Mouse (Mus musculus): ENCODE results near the gene Plekha7. TPM values are rescaled to one million over a fixed set of nuclear protein-coding genes. Genes with fewer than 3 reads are reported as not detected.

The Plekha7 gene
- polyA plus RNA-seq, 1 experiment from 2014 or later, result 25.7 TPM

- peaks cover 86% of the 10 kb centered on the region for H3K4me1 ChIP-seq (ENCODE audit: control insufficient read depth, insufficient read depth, low read length)
- no peaks in the 10 kb centered on the region for H3K27me3 ChIP-seq (ENCODE audit: control insufficient read depth, insufficient read depth, low read length)
- peak overlapping the region; percentile 22; the same call in 1 of the 2 replicates for H3K27ac ChIP-seq (ENCODE audit: low read depth, low read length)
- ATAC-seq (replicated peaks; ENCODE audit: insufficient number of reproducible peaks, low FRiP score, low TSS enrichment), result no peak
- H3K36me3 ChIP-seq (ENCODE audit: control insufficient read depth, insufficient read depth, low read length), result peaks cover 6% of the 10 kb centered on the region; the same call in 1 of the 2 replicates
- no peaks in the 10 kb centered on the region for H3K9me3 ChIP-seq (replicated peaks; ENCODE audit: control insufficient read depth, low read length)
- no peak overlapping the region for H3K4me2 ChIP-seq
- 50% methylated on average over 3 of the region's 3 CpGs for WGBS (ENCODE audit: insufficient replicate concordance)
- H3K4me3 ChIP-seq (ENCODE audit: low read depth, low read length), result no peak overlapping the region
- H3K9ac ChIP-seq (ENCODE audit: low read depth, low read length), result no peak overlapping the region
These were observed 120.7 kb downstream of the Plekha7 start for GRCm38 (mm10) chr7:116187521-116187920.

- ATAC-seq (replicated peaks; ENCODE audit: insufficient number of reproducible peaks, low FRiP score, low TSS enrichment), result no peak
- no peaks in the 10 kb centered on the region for H3K9me3 ChIP-seq (replicated peaks; ENCODE audit: control insufficient read depth, low read length)
- WGBS (ENCODE audit: insufficient replicate concordance), result 73% methylated on average over 1 of the region's 1 CpGs
These were observed 121.3 kb downstream of the Plekha7 start for GRCm38 (mm10) chr7:116186847-116187246.

DNA sequence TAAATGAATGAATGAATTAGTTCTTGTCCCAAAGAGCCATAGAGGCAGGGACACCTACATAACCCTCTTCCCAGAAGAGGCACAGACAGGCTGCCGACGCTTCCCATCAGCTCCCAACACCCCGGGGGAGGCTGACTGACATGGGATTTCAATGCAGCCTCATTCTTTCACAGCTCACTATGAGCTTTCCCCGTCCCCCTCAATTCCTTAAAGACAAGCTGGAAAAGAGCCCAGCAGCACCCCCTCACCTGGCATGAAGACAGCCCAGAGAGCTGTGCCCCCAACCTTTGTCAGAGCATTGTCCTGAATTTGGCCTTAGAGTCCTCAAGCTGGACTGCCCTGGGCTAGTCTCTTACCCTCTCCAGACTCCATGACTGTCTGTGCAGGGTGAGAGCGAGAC, 122.0 kb downstream of the Plekha7 start:
- peaks cover 85% of the 10 kb centered on the region for H3K4me1 ChIP-seq (ENCODE audit: control insufficient read depth, insufficient read depth, low read length)

More at GRCm38 (mm10) chr7:116186847-116187246, 121.3 kb downstream of the Plekha7 start:
- Histone ChIP-seq H3K9ac (ENCODE audit: low read depth, low read length) (no peak overlapping the region), H3K4me1 (ENCODE audit: control insufficient read depth, insufficient read depth, low read length) (peaks cover 88% of the 10 kb centered on the region), H3K27ac (ENCODE audit: low read depth, low read length) (no peak overlapping the region; the same call in 1 of the 2 replicates), H3K4me2 (no peak overlapping the region), H3K4me3 (ENCODE audit: low read depth, low read length) (no peak overlapping the region), H3K36me3 (ENCODE audit: control insufficient read depth, insufficient read depth, low read length) (peaks cover 6% of the 10 kb centered on the region; the same call in 1 of the 2 replicates), H3K27me3 (ENCODE audit: control insufficient read depth, insufficient read depth, low read length) (no peaks in the 10 kb centered on the region)

GRCm38 (mm10) chr7:116184358-116185057, 123.7 kb downstream of the Plekha7 start:
- WGBS (ENCODE audit: insufficient replicate concordance), result 33% methylated on average over 11 of the region's 11 CpGs
- H3K9ac ChIP-seq (ENCODE audit: low read depth, low read length), result peak overlapping the region; percentile 2; the same call in 1 of the 2 replicates
- H3K27ac ChIP-seq (ENCODE audit: low read depth, low read length), result peak overlapping the region; percentile 25
- H3K4me3 ChIP-seq (ENCODE audit: low read depth, low read length), result no peak overlapping the region
- H3K36me3 ChIP-seq (ENCODE audit: control insufficient read depth, insufficient read depth, low read length), result peaks cover 6% of the 10 kb centered on the region; the same call in 1 of the 2 replicates
- ATAC-seq (replicated peaks; ENCODE audit: insufficient number of reproducible peaks, low FRiP score, low TSS enrichment), result no peak; the same call in 1 of the 2 replicates
- H3K27me3 ChIP-seq (ENCODE audit: control insufficient read depth, insufficient read depth, low read length), result no peaks in the 10 kb centered on the region
- H3K4me1 ChIP-seq (ENCODE audit: control insufficient read depth, insufficient read depth, low read length), result peaks cover 73% of the 10 kb centered on the region
- no peaks in the 10 kb centered on the region for H3K9me3 ChIP-seq (replicated peaks; ENCODE audit: control insufficient read depth, low read length)
- H3K4me2 ChIP-seq, result 0 out of 2 replicates have a peak overlapping the region, but pooled peaks have one; percentile 9

More for the DNA sequence above, 122.0 kb downstream of the Plekha7 start:
- Histone ChIP-seq H3K27ac (ENCODE audit: low read depth, low read length) (peak overlapping the region; percentile 52), H3K9ac (ENCODE audit: low read depth, low read length) (no peak overlapping the region), H3K4me2 (0 out of 2 replicates have a peak overlapping the region, but pooled peaks have one; percentile 11), H3K27me3 (ENCODE audit: control insufficient read depth, insufficient read depth, low read length) (no peaks in the 10 kb centered on the region), H3K4me3 (ENCODE audit: low read depth, low read length) (no peak overlapping the region), H3K9me3 (replicated peaks; ENCODE audit: control insufficient read depth, low read length) (no peaks in the 10 kb centered on the region), H3K36me3 (ENCODE audit: control insufficient read depth, insufficient read depth, low read length) (peaks cover 6% of the 10 kb centered on the region; the same call in 1 of the 2 replicates)
- 34% methylated on average over 5 of the region's 5 CpGs for WGBS (ENCODE audit: insufficient replicate concordance)
- ATAC-seq (replicated peaks; ENCODE audit: insufficient number of reproducible peaks, low FRiP score, low TSS enrichment), result no peak

DNA sequence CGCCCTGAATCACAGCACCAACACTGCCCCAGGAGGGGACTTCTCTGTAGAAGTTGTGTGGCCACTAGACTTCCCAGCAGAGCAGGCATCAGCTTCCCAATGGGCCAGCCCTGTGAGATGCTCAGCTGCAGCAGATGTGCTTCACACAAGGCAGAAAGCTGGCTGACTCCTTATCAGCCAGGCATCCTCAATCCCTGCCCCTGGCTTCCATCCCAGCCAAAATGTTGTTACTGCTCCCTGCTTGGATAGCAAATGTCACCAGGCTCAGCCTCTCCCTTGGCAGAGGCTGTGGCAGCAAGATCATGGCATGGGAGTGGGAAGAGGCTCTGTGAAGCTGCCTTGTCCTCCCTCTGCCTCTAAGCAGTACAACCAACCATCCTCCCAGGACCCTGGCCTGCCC, 125.7 kb downstream of the Plekha7 start:
- H3K36me3 ChIP-seq (ENCODE audit: control insufficient read depth, insufficient read depth, low read length), result 0 out of 2 replicates have a peak, but pooled peaks cover 2% of the 10 kb centered on the region
- H3K9me3 ChIP-seq (replicated peaks; ENCODE audit: control insufficient read depth, low read length), result no peaks in the 10 kb centered on the region
- 0 out of 2 replicates have a peak overlapping the region, but pooled peaks have one; percentile 2 for H3K4me2 ChIP-seq
- H3K4me1 ChIP-seq (ENCODE audit: control insufficient read depth, insufficient read depth, low read length), result peaks cover 56% of the 10 kb centered on the region
- no peaks in the 10 kb centered on the region for H3K27me3 ChIP-seq (ENCODE audit: control insufficient read depth, insufficient read depth, low read length)
- no peak overlapping the region for H3K4me3 ChIP-seq (ENCODE audit: low read depth, low read length)
- H3K9ac ChIP-seq (ENCODE audit: low read depth, low read length), result no peak overlapping the region
- ATAC-seq (replicated peaks; ENCODE audit: insufficient number of reproducible peaks, low FRiP score, low TSS enrichment), result no peak
- WGBS (ENCODE audit: insufficient replicate concordance), result 69% methylated on average over 1 of the region's 1 CpGs
- no peak overlapping the region for H3K27ac ChIP-seq (ENCODE audit: low read depth, low read length)

DNA sequence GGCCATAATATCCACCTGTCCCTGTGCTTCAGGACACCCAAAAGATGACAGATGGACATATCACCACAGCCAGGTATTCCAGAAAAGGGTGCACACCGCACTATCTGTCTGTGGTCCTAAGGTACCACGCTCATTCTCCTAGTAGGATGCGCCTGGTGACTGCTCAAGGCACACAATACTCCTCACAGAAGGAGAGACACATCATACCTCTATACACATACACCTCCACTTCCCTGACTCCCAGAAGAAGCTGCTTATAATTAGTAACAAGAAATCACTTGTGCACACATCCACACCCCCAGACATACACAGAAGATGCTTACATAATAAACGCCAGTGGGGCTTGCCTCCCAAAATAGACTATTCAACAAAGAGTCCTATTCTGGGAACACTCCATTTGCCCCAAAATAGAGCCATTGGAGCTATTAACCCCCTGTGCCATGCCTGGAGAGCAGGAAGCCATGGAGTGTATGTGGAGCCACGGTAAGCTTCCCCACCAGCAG, 126.7 kb downstream of the Plekha7 start:
- Histone ChIP-seq H3K9me3 (replicated peaks; ENCODE audit: control insufficient read depth, low read length) (no peaks in the 10 kb centered on the region), H3K4me3 (ENCODE audit: low read depth, low read length) (no peak overlapping the region), H3K4me1 (ENCODE audit: control insufficient read depth, insufficient read depth, low read length) (peaks cover 47% of the 10 kb centered on the region), H3K9ac (ENCODE audit: low read depth, low read length) (no peak overlapping the region), H3K36me3 (ENCODE audit: control insufficient read depth, insufficient read depth, low read length) (0 out of 2 replicates have a peak, but pooled peaks cover 2% of the 10 kb centered on the region), H3K27ac (ENCODE audit: low read depth, low read length) (no peak overlapping the region), H3K4me2 (no peak overlapping the region), H3K27me3 (ENCODE audit: control insufficient read depth, insufficient read depth, low read length) (no peaks in the 10 kb centered on the region)
- 71% methylated on average over 5 of the region's 5 CpGs for whole genome bisulfite sequencing (ENCODE audit: insufficient replicate concordance)
- no peak for ATAC-seq (replicated peaks; ENCODE audit: insufficient number of reproducible peaks, low FRiP score, low TSS enrichment)

GRCm38 (mm10) chr7:116178916-116179315, 129.3 kb downstream of the Plekha7 start:
- WGBS (ENCODE audit: insufficient replicate concordance), result 86% methylated on average over 3 of the region's 3 CpGs
- peaks cover 2% of the 10 kb centered on the region; the same call in 1 of the 2 replicates for H3K36me3 ChIP-seq (ENCODE audit: control insufficient read depth, insufficient read depth, low read length)
- no peaks in the 10 kb centered on the region for H3K27me3 ChIP-seq (ENCODE audit: control insufficient read depth, insufficient read depth, low read length)
- H3K9me3 ChIP-seq (replicated peaks; ENCODE audit: control insufficient read depth, low read length), result no peaks in the 10 kb centered on the region
- H3K27ac ChIP-seq (ENCODE audit: low read depth, low read length), result no peak overlapping the region
- peaks cover 22% of the 10 kb centered on the region for H3K4me1 ChIP-seq (ENCODE audit: control insufficient read depth, insufficient read depth, low read length)
- H3K9ac ChIP-seq (ENCODE audit: low read depth, low read length), result no peak overlapping the region
- H3K4me2 ChIP-seq, result no peak overlapping the region
- H3K4me3 ChIP-seq (ENCODE audit: low read depth, low read length), result no peak overlapping the region
- ATAC-seq (replicated peaks; ENCODE audit: insufficient number of reproducible peaks, low FRiP score, low TSS enrichment), result no peak

DNA sequence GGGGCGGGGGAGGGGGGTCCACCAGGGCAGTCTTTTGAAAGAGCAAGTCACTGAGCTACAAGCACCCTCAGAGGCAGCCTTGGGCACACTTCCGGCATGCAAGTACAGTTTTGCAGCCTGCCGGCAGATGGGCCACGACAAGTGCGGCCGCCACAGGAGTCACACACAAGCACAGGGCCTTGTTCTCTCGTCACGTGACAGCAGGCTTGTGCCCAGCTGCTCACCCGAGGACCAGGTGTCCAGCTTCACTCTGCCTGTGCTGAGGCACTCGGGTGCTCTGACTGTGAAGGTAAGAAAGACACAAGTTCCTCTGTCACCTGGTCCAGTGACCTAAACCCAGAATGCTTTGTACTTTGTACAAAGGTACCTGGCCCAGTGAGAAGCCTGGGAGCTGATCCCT, 135.4 kb downstream of the Plekha7 start:
- Histone ChIP-seq H3K4me1 (ENCODE audit: control insufficient read depth, insufficient read depth, low read length) (peaks cover 4% of the 10 kb centered on the region; the same call in 1 of the 2 replicates), H3K36me3 (ENCODE audit: control insufficient read depth, insufficient read depth, low read length) (peaks cover 5% of the 10 kb centered on the region; the same call in 1 of the 2 replicates), H3K27ac (ENCODE audit: low read depth, low read length) (no peak overlapping the region), H3K4me3 (ENCODE audit: low read depth, low read length) (no peak overlapping the region), H3K9ac (ENCODE audit: low read depth, low read length) (no peak overlapping the region), H3K4me2 (no peak overlapping the region), H3K9me3 (replicated peaks; ENCODE audit: control insufficient read depth, low read length) (no peaks in the 10 kb centered on the region), H3K27me3 (ENCODE audit: control insufficient read depth, insufficient read depth, low read length) (no peaks in the 10 kb centered on the region)
- no peak for ATAC-seq (replicated peaks; ENCODE audit: insufficient number of reproducible peaks, low FRiP score, low TSS enrichment)
- WGBS (ENCODE audit: insufficient replicate concordance), result 84% methylated on average over 10 of the region's 10 CpGs
